Mouse (Mus musculus) left cerebral cortex, adult 8-10 months (tissue): ENCODE measurements around the gene Cdk5. TPM values are rescaled to one million over a fixed set of nuclear protein-coding genes. Genes with fewer than 3 reads are reported as not detected.
"Not testable (repeated sequence)": the region's sequence is repeated elsewhere in the genome, so short reads cannot be mapped to it uniquely, and the experiment has no call there.

Source experiments
- DNase-seq, 2 experiments: peaks; one replicate each; pipeline ENCODE4 v3.0.0; 2022; ENCODE audit warnings: low spot score in 2 of 2
- total RNA-seq, 4 experiments: library from RNA; stranded (reverse); gene quantifications; 2 replicates each; pipeline ENCODE4 v1.2.4; 2022

The Cdk5 gene
- total RNA-seq, 4 experiments from 2014 or later = 121 to 136 (median 129) TPM

DNA sequence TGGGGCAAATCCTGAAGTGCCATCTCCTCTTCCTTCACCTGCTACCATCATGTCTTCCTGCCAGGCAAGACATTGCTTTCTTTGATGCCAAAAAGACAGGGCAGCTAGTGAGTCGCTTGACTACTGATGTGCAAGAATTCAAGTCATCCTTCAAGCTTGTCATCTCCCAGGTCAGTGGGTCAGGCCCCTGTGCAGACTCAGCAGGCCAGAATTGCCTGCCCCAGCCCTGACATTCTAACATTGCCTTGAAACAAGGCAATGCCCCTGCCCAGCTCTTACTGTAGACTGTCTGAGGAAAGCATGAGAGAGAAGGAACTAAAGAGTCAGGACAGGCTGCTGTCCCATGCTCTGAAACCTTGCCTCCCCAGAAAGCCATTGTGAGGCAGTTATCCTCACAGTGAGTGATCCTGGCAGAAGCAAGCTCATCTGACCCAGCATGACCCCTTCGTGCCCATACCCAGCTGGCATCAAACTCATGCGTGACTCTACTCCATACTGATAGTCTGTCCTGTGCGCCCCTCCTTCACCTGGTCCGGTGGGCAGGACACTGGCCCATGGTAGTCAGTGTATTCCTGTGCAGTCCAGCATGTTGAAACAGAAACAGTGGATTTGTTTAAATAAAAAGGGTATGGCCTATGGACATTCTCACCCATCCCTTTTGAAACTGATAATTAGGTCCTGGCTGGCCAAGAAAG, 22.3 kb downstream of the Cdk5 start:
- no peak for DNase-seq

DNA sequence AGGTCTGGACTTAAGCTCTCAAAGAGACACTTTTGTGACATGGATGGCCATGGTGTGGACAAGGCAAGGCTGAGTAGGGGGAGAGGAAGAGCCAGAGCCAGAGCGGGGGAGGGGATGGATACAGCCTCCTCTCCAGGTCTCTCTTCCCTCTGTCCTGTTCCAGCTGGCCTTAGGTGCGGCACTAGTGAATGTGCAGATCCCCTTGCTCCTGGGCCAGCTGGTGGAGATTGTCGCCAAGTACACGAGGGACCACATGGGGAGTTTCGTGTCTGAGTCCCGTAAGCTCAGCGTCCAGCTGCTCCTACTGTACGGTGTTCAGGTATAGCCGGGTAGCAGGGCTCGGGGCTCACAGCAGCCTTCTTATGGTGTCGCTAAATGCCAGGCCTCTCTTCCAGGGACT, 23.0 kb downstream of the Cdk5 start:
- DNase-seq = no peak

DNA sequence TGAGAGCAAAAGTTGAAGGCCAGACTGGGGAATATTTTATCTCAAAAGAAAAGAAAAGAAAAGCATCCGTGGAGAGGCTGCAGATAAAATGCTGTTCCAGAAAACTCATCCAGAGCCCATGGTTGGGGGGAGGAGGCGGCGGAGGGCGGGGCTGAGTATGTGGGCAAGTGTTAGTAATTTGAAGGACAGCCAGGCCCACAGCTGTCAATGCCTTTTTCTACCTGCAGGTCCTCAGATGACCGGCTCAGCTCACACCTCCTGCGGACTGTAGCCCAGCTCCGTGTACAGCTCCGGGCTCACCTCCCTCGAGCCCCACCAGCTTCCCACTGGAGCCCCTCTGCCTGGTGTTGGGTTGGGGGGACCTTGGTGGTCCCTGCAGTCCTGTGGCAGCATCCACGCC, 23.6 kb downstream of the Cdk5 start:
- no peak for DNase-seq

DNA sequence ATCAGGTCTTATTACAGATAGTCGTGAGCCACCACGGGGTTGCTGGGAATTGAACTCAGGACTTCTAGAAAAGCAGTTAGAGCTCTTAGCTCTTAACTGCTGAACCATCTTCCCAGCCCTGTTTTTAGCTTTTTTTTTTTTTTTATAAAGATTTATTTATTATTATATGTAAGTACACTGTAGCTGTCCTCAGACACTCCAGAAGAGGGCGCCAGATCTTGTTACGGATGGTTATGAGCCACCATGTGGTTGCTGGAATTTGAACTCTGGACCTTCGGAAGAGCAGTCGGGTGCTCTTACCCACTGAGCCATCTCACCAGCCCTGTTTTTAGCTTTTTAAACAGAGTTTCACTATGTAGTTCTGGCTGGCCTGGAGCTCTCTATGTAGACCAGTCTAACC, 27.1 kb downstream of the Cdk5 start:
- DNase-seq = not testable (repeated sequence)

DNA sequence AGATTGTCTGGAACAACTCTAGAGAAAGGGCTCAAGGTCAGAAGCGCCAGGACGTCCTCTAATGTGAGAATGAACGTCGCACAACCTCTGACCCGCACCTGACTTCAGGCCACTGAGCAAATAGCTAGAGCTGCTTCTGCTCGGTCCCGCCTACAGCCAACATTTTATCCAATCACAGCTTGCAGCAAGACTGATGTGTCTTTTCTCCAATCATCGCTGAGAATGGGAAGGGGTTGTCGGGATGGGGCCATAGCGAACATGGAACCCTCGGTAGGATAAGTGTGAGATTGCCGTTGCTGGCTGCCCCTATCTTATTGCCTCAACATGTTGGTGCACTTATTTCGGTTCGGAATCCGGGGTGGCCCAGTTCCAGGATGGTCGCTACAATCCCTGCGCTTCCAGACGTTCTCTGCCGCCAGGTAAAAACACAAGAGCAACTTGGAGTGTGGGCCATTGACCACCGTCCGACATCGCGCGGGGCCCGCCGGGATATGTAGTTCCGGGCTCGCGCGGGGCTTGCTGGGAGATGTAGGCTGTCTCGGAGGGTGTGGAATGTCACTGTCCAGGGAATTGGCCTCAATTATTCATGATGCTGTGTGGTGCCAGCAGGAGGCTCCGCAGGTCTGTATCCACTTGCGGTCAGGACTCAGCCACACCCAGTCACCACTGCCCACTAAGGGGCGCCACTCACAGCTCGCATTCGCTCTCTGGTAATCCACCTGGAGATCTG, 29.0 kb downstream of the Cdk5 start:
- DNase-seq = peak; percentile 96

- peak; percentile 51 to 83 for DNase-seq
Observed at GRCm38 (mm10) chr5:24393392-24393997, 29.8 kb downstream of the Cdk5 start, which contains the start of gene Abcb8. TSS of gene Abcb8 (plus strand) at chr5:24393663.

DNA sequence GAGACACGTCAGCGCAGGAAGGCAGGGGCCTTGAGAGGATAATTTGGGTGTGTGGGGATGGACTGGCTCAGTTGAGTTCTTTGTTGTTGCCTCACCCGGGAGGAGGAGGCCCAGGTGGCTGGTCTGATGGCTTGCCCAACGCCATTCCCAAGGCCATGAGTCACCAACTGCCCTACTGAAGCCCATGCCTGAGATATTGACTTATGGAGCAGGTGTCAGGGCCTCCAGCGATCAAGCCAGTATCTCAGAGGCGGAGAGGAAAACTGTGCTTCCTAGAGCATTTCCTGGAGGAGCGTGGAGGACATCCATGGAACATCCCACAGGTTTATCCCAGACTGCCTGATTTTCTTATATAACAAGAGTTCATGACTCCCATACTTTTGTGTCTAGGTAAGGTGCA, 30.6 kb downstream of the Cdk5 start:
- no peak for DNase-seq

GRCm38 (mm10) chr5:24391864-24392263, 31.5 kb downstream of the Cdk5 start, which contains the start of gene Atg9b:
TSS of gene Atg9b (minus strand) at chr5:24392143.
- no peak for DNase-seq

- no peak for DNase-seq
Observed at GRCm38 (mm10) chr5:24389658-24390020, 33.7 kb downstream of the Cdk5 start.

DNA sequence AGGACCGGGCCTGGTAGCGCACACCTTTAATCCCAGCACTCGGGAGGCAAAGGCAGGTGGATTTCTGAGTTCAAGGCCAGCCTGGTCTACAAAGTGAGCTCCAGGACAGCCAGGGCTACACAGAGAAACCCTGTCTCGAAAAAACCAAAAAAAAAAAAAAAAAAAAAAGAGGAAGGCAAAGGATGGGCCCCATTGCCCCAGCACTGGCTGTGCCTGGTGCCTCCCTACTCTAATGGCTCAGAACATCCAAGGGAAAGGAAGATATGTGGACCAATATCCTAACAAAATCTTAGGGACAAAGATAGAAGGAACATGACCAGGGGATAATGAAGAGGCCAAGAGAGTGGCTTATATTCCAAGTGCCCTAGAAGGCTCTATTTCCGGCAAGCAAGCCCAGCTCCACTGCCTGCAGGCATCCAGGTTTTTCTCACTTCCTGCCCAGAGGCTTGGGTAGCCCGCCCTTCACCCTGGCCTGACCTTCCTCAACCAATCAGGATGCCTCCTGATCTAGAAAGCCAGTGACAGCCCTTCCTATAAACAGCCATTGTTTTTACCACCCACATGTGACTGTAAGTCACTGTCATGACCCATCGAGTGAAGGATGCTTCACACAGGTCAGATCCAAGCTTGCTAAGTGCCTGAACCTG, 34.2 kb downstream of the Cdk5 start:
- DNase-seq = no peak

- DNase-seq = no peak
Observed at GRCm38 (mm10) chr5:24388246-24388915, 34.9 kb downstream of the Cdk5 start.

- DNase-seq = peak; percentile 32 to 70
Observed at GRCm38 (mm10) chr5:24387264-24388241, 35.8 kb downstream of the Cdk5 start.

- no peak for DNase-seq
Observed at GRCm38 (mm10) chr5:24385887-24386550, 37.3 kb downstream of the Cdk5 start.

- no peak for DNase-seq
Observed at GRCm38 (mm10) chr5:24385374-24385773, 38.0 kb downstream of the Cdk5 start.

DNA sequence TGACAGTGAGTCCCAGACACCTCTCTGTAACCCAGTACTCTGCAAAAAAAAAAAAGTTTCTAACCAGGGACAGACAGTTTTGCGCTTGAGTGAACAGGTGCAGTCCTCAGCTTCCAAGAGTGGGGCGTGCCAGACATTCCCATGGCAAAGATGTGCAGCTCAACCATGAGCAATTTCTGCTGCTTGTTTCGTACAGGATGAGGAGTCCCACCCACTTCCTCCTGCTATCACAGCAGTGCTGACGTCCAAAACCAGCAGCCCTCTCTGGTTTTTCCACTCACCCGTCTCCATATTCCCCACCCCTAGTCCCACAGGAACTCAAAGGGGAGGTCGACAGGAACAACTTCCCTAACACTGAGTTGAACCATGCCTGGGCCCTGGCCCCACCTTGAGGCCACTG, 38.9 kb downstream of the Cdk5 start:
- DNase-seq = peak; percentile 25 to 61

DNA sequence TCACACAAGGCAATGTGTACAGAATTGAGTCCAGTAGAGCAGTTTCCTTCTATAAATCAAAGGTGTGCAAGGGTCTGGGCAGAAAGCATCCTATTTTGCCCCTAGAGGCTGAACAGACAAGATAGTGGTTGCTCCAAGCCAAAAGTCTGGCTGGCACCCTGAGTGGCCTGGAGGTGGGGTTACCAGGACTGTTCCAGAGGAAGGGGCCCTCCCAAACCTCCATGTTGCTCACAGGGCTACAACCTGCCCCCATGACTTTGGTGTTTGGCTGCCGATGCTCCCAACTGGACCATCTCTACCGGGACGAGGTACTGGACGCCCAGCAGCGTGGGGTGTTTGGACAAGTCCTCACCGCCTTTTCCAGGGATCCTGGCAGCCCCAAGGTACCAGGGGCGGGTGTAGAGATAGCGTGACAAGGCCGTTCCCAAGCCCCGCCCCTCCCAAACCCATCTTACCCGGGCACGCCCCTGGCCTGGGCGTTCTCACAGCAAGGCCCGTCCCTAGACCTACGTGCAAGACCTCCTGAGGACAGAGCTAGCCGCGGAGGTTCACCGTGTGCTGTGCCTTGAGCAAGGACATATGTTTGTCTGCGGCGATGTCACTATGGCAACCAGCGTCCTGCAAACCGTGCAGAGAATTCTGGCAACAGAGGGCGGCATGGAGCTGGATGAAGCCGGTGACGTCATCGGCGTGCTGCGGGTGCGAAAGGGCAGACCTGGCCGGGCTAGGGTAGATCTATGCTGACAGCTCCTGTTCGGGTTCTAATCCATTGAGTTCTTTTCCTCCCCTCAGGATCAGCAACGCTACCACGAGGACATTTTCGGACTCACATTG, 40.1 kb downstream of the Cdk5 start:
- DNase-seq = peak; percentile 85 to 89

GRCm38 (mm10) chr5:24381988-24382387, 41.3 kb downstream of the Cdk5 start:
- DNase-seq = no peak

DNA sequence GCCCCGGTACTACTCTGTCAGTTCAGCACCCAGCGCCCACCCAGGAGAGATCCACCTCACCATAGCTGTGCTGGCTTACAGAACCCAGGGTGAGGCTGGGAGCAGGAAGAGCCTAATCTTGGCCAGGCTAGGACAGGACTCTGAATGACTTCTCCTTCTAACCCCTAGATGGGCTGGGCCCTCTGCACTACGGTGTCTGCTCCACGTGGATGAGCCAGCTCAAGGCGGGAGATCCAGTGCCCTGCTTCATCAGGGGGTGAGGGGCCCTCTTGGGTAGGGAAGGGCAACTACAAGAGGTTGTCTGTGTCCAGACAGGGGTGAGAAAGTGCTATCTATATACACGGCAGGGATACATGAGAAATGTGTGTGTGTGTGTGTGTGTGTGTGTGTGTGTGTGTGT, 41.8 kb downstream of the Cdk5 start:
- DNase-seq = no peak

DNA sequence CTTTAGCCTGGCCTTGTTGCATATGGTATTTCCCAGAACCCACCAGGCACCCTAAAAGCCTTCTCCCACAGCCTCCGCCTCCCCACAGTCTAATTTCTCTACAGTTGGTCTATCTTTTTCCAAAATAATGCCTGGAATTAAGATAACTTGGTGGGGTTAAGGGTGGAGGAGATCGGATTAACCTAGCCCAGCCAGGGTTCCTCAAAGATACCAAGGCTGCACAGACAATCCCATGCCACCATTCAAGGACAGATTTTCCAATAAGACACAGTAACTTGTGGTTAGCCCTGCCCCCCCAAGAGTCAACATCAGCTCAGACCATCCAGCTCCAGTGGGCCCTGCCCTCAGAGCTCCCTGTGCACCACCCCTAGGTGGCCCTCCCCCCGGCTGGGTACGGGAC, 42.8 kb downstream of the Cdk5 start:
- DNase-seq = no peak
